Mouse (Mus musculus): ENCODE measurements around the gene Olfm3.

GRCm38 (mm10) chr3:115028611-115029010 is 124.7 kb downstream of the Olfm3 start:
- TF ChIP-seq CTCF (IDR thresholded peaks at IDR 0.05; ENCODE audit: insufficient read depth, low read depth, low read length) (no peak), POLR2A (IDR thresholded peaks at IDR 0.05; ENCODE audit: insufficient read depth, low read depth, low read length) (no peak)

All from olfactory bulb, adult 2 months (tissue).